Mouse (Mus musculus) MEL (cell line): ENCODE measurements around the gene Arsb. TPM values are rescaled to one million over a fixed set of nuclear protein-coding genes. Genes with fewer than 3 reads are reported as not detected.

Experiments
- DNase-seq: peaks from one replicate; pipeline ENCODE4 v3.0.0; 2011; ENCODE audit warnings: low read depth, low spot score
- H3K27ac ChIP-seq: 2 replicates; pipeline ENCODE4 v1.5.1; 2012; ENCODE audit warnings: low read depth, mild to moderate bottlenecking, control low read depth, low read length, moderate library complexity; ENCODE audit not compliant: control insufficient read depth
- H3K27me3 ChIP-seq, 2 experiments: fragments of 150-350 bp in 1 of 2; sonication (generic) in 1 of 2; 2 replicates each; pipeline ENCODE4 v1.6.1; 2012; ENCODE audit warnings: low read length in 2 of 2, mild to moderate bottlenecking in 2 of 2, improper control_type of control experiment in 1 of 2, moderate library complexity in 1 of 2; ENCODE audit not compliant: insufficient read depth in 2 of 2, control insufficient read depth in 1 of 2
- H3K36me3 ChIP-seq, 2 experiments: 2 replicates each; pipeline ENCODE4 v1.6.1; 2012 to 2014; ENCODE audit warnings: low read length in 2 of 2, improper control_type of control experiment in 1 of 2, inconsistent platforms in 1 of 2, mild to moderate bottlenecking in 1 of 2; ENCODE audit not compliant: insufficient read depth in 2 of 2, control insufficient read depth in 1 of 2
- H3K4me1 ChIP-seq, 2 experiments: fragments of 150-350 bp in 1 of 2; sonication (generic) in 1 of 2; 2 replicates each; pipeline ENCODE4 v1.6.1; 2012; ENCODE audit warnings: low read length in 2 of 2, improper control_type of control experiment in 1 of 2, mild to moderate bottlenecking in 1 of 2; ENCODE audit not compliant: insufficient read depth in 2 of 2, control insufficient read depth in 1 of 2
- H3K4me3 ChIP-seq, 2 experiments: fragments of 150-350 bp in 1 of 2; sonication (generic) in 1 of 2; 2 replicates each; pipeline ENCODE4 v1.5.1; 2012; ENCODE audit warnings: low read depth in 2 of 2, low read length in 2 of 2, mild to moderate bottlenecking in 2 of 2, moderate library complexity in 2 of 2, control low read depth in 1 of 2, improper control_type of control experiment in 1 of 2; ENCODE audit not compliant: control insufficient read depth in 1 of 2, insufficient read depth in 1 of 2
- H3K79me2 ChIP-seq: 2 replicates; pipeline ENCODE4 v1.6.1; 2012; ENCODE audit warnings: mild to moderate bottlenecking, low read length, moderate library complexity; ENCODE audit not compliant: control insufficient read depth, poor library complexity, insufficient read depth
- H3K9ac ChIP-seq: 2 replicates; pipeline ENCODE4 v1.6.1; 2012; ENCODE audit warnings: low read depth, mild to moderate bottlenecking, control low read depth, low read length, moderate library complexity; ENCODE audit not compliant: control insufficient read depth, poor library complexity, severe bottlenecking
- H3K9me3 ChIP-seq: fragments of 150-350 bp; sonication (generic); replicated peaks from 2 replicates; pipeline ENCODE4 v1.6.1; 2012; ENCODE audit warnings: mild to moderate bottlenecking, low read length, improper control_type of control experiment, moderate library complexity; ENCODE audit not compliant: insufficient read depth
- BHLHE40 ChIP-seq: IDR thresholded peaks from 2 replicates; pipeline ENCODE4 v1.6.1; 2012; ENCODE audit warnings: low read depth, mild to moderate bottlenecking, inconsistent platforms, low read length, improper control_type of control experiment, borderline replicate concordance
- CHD2 ChIP-seq: IDR thresholded peaks from 2 replicates; pipeline ENCODE4 v1.6.1; 2011; ENCODE audit warnings: low read length, improper control_type of control experiment
- E2F4 ChIP-seq: IDR thresholded peaks from 2 replicates; pipeline ENCODE4 v1.6.1; 2011; ENCODE audit warnings: low read depth, low read length, improper control_type of control experiment, borderline replicate concordance
- ELF1 ChIP-seq: IDR thresholded peaks from 2 replicates; pipeline ENCODE4 v1.6.1; 2014; ENCODE audit warnings: low read depth, mild to moderate bottlenecking, inconsistent platforms, low read length, improper control_type of control experiment, moderate library complexity
- EP300 ChIP-seq, 2 experiments: IDR thresholded peaks; 2 replicates each; pipeline ENCODE4 v1.6.1; 2011; ENCODE audit warnings: improper control_type of control experiment in 2 of 2, low read length in 2 of 2, low read depth in 1 of 2, mild to moderate bottlenecking in 1 of 2
- HCFC1 ChIP-seq: IDR thresholded peaks from 2 replicates; pipeline ENCODE4 v1.6.1; 2012; ENCODE audit warnings: low read depth, mild to moderate bottlenecking, inconsistent platforms, low read length, improper control_type of control experiment, moderate library complexity
- JUND ChIP-seq: IDR thresholded peaks from 2 replicates; pipeline ENCODE4 v1.6.1; 2011; ENCODE audit warnings: low read depth, mild to moderate bottlenecking, improper control_type of control experiment, low read length
- MAFK ChIP-seq: IDR thresholded peaks from 2 replicates; pipeline ENCODE4 v1.6.1; 2011; ENCODE audit warnings: low read depth, mild to moderate bottlenecking, low read length, improper control_type of control experiment, borderline replicate concordance
- MAX ChIP-seq: IDR thresholded peaks from 2 replicates; pipeline ENCODE4 v1.6.1; 2011; ENCODE audit warnings: low read length, improper control_type of control experiment
- MEF2A ChIP-seq: IDR thresholded peaks from 2 replicates; pipeline ENCODE4 v1.6.1; 2014; ENCODE audit warnings: low read depth, mild to moderate bottlenecking, inconsistent platforms, low read length, improper control_type of control experiment; ENCODE audit not compliant: poor library complexity, insufficient replicate concordance, severe bottlenecking; ENCODE audit errors: extremely low read depth
- NELFE ChIP-seq: IDR thresholded peaks from 2 replicates; pipeline ENCODE4 v1.6.1; 2011; ENCODE audit warnings: low read depth, low read length, improper control_type of control experiment
- POLR2AphosphoS5 ChIP-seq: IDR thresholded peaks from 2 replicates; pipeline ENCODE4 v1.6.1; 2012; ENCODE audit warnings: low read depth, borderline replicate concordance, mild to moderate bottlenecking, inconsistent platforms, low read length, moderate library complexity, mixed read lengths
- RAD21 ChIP-seq: IDR thresholded peaks from 2 replicates; pipeline ENCODE4 v1.6.1; 2011; ENCODE audit warnings: mild to moderate bottlenecking, low read depth, low read length, improper control_type of control experiment
- RCOR1 ChIP-seq: IDR thresholded peaks from 2 replicates; pipeline ENCODE4 v1.6.1; 2012; ENCODE audit warnings: low read depth, mild to moderate bottlenecking, inconsistent platforms, low read length, improper control_type of control experiment
- SMC3 ChIP-seq: IDR thresholded peaks from 2 replicates; pipeline ENCODE4 v1.6.1; 2011; ENCODE audit warnings: low read depth, low read length, improper control_type of control experiment
- TAL1 ChIP-seq: IDR thresholded peaks from 2 replicates; pipeline ENCODE4 v1.6.1; 2012; ENCODE audit warnings: mild to moderate bottlenecking, inconsistent platforms, low read length, moderate library complexity, mixed read lengths
- TCF12 ChIP-seq: IDR thresholded peaks from 2 replicates; pipeline ENCODE4 v1.6.1; 2014; ENCODE audit warnings: low read depth, mild to moderate bottlenecking, inconsistent platforms, low read length, improper control_type of control experiment, moderate library complexity
- ZMIZ1 ChIP-seq: IDR thresholded peaks from 2 replicates; pipeline ENCODE4 v1.6.1; 2012; ENCODE audit warnings: low read depth, mild to moderate bottlenecking, inconsistent platforms, low read length, improper control_type of control experiment, moderate library complexity
- ZNF384 ChIP-seq: IDR thresholded peaks from 2 replicates; pipeline ENCODE4 v1.6.1; 2012; ENCODE audit warnings: low read depth, mild to moderate bottlenecking, inconsistent platforms, low read length, improper control_type of control experiment
- polyA plus RNA-seq, 2 experiments: library from polyadenylated mRNA; stranded (reverse) in 1 of 2; unstranded in 1 of 2; fragments of >175 nt in 1 of 2; fragments of >200 nt in 1 of 2; gene quantifications; 2 replicates each; pipeline versions ENCODE4 v1.2.1 to v1.2.4; 2012; ENCODE audit warnings: low replicate concordance in 2 of 2, low read depth in 1 of 2; ENCODE audit not compliant: insufficient read length in 2 of 2, insufficient read depth in 1 of 2, missing spikeins in 1 of 2
- total RNA-seq: library from RNA; depleted of rRNA; stranded (reverse); fragments of 300-350 nt; gene quantifications from 2 replicates; pipeline ENCODE4 v1.2.3, GENCODE M21; 2012

The Arsb gene
- total and polyA plus RNA-seq, 3 experiments = 0.04 to 0.07 TPM; not detected in 1

- Histone ChIP-seq H3K9me3 (no peaks in the 10 kb centered on the region), H3K27me3 (no peaks in the 10 kb centered on the region), H3K4me3 (no peak overlapping the region), H3K27ac (no peak overlapping the region), H3K9ac (no peak overlapping the region), H3K36me3 (no peaks in the 10 kb centered on the region), H3K4me1 (no peaks in the 10 kb centered on the region), H3K79me2 (no peaks in the 10 kb centered on the region)
- TF ChIP-seq RCOR1 = no peak
- no peak for TF ChIP-seq SMC3
- TF ChIP-seq ZNF384 = no peak
- no peak for TF ChIP-seq NELFE
- TF ChIP-seq TAL1 = no peak
- no peak for TF ChIP-seq JUND
- no peak for TF ChIP-seq BHLHE40
- TF ChIP-seq ZMIZ1 = no peak
- TF ChIP-seq HCFC1 = no peak
- no peak for DNase-seq
Measured at GRCm38 (mm10) chr13:93957907-93958306, 186.5 kb downstream of the Arsb start.

- Histone ChIP-seq H3K27me3 (no peaks in the 10 kb centered on the region), H3K4me1 (no peaks in the 10 kb centered on the region), H3K36me3 (no peaks in the 10 kb centered on the region), H3K9ac (no peak overlapping the region), H3K79me2 (no peaks in the 10 kb centered on the region), H3K27ac (no peak overlapping the region), H3K4me3 (no peak overlapping the region), H3K9me3 (no peaks in the 10 kb centered on the region)
- TF ChIP-seq JUND (no peak), RCOR1 (no peak), E2F4 (no peak), MAX (no peak), EP300 (IDR thresholded peaks at IDR 0.05; ENCODE audit: low read depth in 1 of 2, low read length in 2 of 2) (no peak), MAFK (no peak), TCF12 (no peak), CHD2 (no peak), ELF1 (no peak), POLR2AphosphoS5 (no peak), TAL1 (no peak), SMC3 (no peak), MEF2A (no peak), RAD21 (no peak)
- DNase-seq = no peak
Measured at GRCm38 (mm10) chr13:93966271-93966670, 194.8 kb downstream of the Arsb start.
